Mouse (Mus musculus) adrenal gland, postnatal 4 days (tissue): ENCODE measurements around the gene Sstr3. TPM values are rescaled to one million over a fixed set of nuclear protein-coding genes. Genes with fewer than 3 reads are reported as not detected.

Experiments used
- DNase-seq, 2 experiments: peaks; one replicate each; pipeline ENCODE4 v3.0.0; 2021 to 2022; ENCODE audit warnings: low spot score in 2 of 2, mixed read lengths in 2 of 2
- total RNA-seq, 2 experiments: library from RNA; stranded (reverse); gene quantifications; 2 replicates each; pipeline ENCODE4 v1.2.3; 2021

The Sstr3 gene
- total RNA-seq, 2 experiments from 2014 or later, result 0.79 to 1.3 TPM

DNA sequence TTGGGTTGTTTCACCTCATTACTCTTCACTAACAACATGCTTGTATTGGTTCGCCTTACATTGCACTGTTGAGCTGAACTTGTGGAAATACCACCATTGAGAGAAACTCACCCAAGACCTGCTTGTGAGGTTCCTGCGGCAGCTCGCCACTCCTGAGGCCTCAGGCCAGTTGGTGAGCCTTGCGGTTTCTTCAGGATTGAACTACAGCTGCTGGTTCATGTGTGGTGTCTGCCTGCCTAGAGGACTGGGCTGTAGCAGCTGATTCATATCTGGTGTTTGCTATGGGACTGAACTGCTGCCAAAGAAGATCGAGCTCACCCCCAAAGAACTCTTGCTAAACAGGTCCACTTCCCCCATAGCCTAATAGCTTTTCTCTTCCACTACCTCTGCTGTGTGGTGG, 39.7 kb downstream of the Sstr3 start:
- DNase-seq, result no peak

DNA sequence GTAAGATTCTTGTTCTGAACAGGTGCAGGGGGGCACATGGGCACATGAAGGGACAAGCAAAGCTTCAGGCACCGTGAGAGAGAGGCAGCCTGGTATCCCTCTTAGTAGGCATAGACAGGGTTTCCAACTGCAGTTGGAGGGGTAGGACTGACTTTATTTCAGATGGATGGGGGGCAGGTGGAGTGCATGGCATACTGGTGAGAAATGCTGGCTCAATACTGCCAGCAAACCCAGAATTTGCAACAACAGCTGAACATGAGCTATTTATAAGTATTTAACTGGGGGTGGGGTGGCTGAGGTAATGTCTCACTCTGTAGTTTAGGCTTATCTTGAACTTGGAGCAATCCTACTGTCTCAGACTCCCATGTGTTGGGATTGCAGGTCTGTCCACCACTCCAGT, 40.5 kb downstream of the Sstr3 start:
- no peak for DNase-seq

DNA sequence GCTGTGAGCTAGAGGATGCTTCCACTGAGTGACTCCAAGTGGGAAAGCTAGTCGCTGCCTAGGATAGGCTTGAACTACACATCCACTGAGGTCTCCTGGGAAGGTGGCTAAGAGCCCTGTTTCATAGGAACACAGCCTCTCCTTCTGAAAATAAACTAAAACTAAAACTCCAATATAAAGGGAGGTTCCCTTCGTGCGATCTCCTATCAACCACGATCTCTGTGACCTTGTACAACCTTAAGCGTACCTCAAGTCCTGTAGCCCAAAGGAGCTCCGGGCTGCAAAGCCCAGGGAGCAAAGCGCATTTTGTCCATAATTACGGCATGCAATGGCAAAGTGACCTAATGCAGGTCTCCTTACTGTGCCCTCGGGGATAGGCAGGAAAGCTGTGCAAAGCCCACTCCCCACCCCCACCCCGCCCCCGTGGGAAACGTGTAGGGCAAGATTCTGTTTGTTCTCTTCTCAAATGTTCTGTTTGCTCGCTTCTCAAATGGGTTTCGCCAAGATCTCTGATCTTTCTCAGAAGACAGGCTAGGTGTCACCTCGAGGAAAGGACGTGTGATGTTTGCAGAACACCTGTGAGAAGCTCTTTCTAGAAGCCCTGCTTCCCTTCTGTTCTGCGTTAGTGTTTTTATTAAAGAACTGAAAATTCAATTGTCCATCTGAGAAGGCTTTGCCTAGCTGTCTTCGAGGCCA, 41.9 kb downstream of the Sstr3 start:
- DNase-seq, result no peak

DNA sequence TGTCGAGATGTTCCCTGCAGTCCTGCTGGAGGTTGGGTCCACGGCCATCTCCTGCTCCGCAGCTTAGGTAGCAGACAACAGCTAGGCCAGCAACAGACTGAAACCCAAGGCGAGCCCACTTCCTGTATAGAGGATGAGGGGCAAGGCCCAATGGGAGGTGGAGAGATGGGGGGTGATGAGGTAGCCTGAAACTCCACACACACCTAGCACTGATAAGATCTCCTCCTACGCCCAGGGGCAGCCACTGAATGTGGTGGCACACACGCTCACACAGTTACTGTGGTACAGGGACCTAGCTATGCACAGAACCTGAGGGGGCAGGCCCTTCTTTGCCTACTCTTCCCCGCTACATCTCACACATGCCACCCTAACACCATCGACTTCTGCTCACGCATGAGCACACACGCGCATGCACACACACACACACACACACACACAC, 49.5 kb downstream of the Sstr3 start, which contains the start of gene Il2rb:
TSS of gene Il2rb (minus strand) at position 304 of the 439 bp plus-strand sequence.
- DNase-seq, result no peak

DNA sequence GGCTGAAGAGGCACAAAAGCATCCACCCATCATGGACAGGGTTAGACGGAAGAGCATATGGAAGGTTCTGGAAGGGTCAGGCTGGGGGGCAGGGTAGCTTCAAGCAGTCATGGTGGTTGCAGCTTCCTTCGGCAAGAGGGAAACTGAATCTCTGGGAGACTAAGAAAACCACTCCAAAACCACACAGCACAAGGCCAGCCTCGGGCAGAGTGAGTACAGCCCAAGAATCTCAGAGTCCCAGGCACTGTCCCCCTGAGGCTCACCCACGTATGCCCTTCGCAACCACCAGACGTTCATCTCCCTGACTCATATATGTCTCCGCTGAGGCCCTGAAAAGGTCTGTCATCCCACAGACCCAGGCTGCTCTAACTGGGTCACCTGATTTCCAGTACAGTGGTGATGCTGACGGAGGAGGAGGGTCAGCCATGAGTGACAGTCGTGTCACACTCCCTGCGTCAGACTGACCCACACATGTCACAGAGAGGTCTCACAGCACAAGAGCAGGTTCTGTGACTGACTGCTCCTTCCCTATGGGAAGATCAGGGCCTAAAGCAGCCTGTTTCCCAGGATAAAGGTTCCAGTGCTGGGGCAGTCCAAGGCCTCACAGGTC, 51.0 kb downstream of the Sstr3 start:
- DNase-seq, result no peak

DNA sequence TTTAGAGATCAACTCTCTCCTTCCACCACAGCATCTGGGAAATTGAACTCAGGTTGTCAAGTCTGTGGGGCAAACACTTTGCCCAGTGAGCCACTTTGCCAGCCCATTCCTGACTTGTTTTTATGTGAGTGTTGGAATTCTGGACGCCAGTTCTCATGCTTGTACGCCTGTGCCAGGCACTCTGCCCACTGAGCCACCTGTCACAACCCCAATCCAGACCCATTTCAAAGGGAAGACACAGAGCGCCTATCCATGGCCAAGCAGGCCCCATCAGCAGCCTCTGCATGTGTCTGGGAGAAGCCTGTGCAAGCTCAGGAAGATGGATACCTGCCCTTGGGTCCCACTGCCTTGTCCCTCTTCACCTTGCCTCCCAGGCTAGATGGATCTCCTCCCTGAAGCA, 53.2 kb downstream of the Sstr3 start:
- no peak for DNase-seq

GRCm38 (mm10) chr15:78489906-78490305, 54.6 kb downstream of the Sstr3 start:
- DNase-seq, result no peak

- DNase-seq, result no peak
Observed at GRCm38 (mm10) chr15:78489248-78489647, 55.2 kb downstream of the Sstr3 start.

DNA sequence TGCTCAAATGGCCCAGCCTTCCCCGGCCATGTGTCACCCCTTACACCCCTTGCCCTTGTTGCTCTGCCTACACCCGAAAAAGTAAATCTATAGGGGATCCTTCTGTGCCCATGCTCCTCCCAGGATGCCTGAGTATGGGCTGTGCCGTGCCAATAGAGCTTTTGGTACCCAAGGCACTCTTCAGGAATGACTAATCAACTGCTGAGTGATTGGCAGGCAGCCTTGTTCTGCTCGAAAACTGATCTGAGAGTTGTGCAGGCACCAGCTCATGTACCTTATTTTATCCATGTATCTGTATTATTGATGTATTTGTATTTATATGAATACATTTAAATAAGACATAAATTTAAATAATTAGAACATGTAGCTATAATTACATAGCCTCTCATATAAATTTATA, 57.4 kb downstream of the Sstr3 start:
- DNase-seq, result no peak

Other genes with a start within 250 kb of the Sstr3 start
- gene Csf2rb2, start 239.0 kb downstream of the Sstr3 start, total RNA-seq, result 1 to 10 TPM; 1.7 to 2.1 TPM
- gene Csf2rb, start 218.9 kb downstream of the Sstr3 start, total RNA-seq, result 10 to 100 TPM; 10.9 to 13.4 TPM
- gene Tex33, start 148.8 kb downstream of the Sstr3 start, total RNA-seq, result not detected
- 100 to 1,000 TPM; 217 to 242 TPM for gene Tst, start 138.8 kb downstream of the Sstr3 start, total RNA-seq
- 10 to 100 TPM; 52.8 to 53.8 TPM for gene Mpst, start 138.3 kb downstream of the Sstr3 start, total RNA-seq
- 100 to 1,000 TPM; 107 to 113 TPM for gene Kctd17, start 116.1 kb downstream of the Sstr3 start, total RNA-seq
- 10 to 100 TPM in 1 of 2 experiments, 1 to 10 TPM in 1; 1.8 to 22.4 TPM for gene Tmprss6, start 76.1 kb downstream of the Sstr3 start, total RNA-seq
- 1 to 10 TPM in 1 of 2 experiments, under 1 TPM in 1; 0.64 to 1.3 TPM for gene Il2rb, start 49.4 kb downstream of the Sstr3 start, total RNA-seq
- 10 to 100 TPM; 81.8 to 93.0 TPM for gene C1qtnf6, start 13.3 kb downstream of the Sstr3 start, total RNA-seq
- 10 to 100 TPM in 1 of 2 experiments, 1 to 10 TPM in 1; 9.4 to 10.4 TPM for gene Rac2, start 28.1 kb upstream of the Sstr3 start, total RNA-seq
- 1 to 10 TPM; 8.2 to 9.5 TPM for gene Cyth4, start 52.4 kb upstream of the Sstr3 start, total RNA-seq
- 1 to 10 TPM; 3.9 to 4.2 TPM for gene Elfn2, start 174.1 kb upstream of the Sstr3 start, total RNA-seq
- 10 to 100 TPM; 18.3 to 20.0 TPM for gene Mfng, start 228.8 kb upstream of the Sstr3 start, total RNA-seq